Mouse (Mus musculus): ENCODE measurements around the gene Rpl22l1. TPM values are rescaled to one million over a fixed set of nuclear protein-coding genes. Genes with fewer than 3 reads are reported as not detected.
"Not testable (repeated sequence)": the region's sequence is repeated elsewhere in the genome, so short reads cannot be mapped to it uniquely, and the experiment has no call there.

Gene Rpl22l1
- polyA plus RNA-seq (2016; fragmentation: Nextera tagmentation; extraction: Ambion mirVana): 359 and 367 TPM in 2 replicates

- Histone ChIP-seq H3K9ac (peak within 1 kb of the TSS; percentile 87), H3K36me3 (replicated peaks) (peaks cover 18% of the 10 kb centered on the region), H3K4me2 (peak within 1 kb of the TSS; percentile 72), H3K9me3 (no peaks in the 10 kb centered on the region), H3K4me3 (replicated peaks) (peak within 1 kb of the TSS; percentile 85), H3K27me3 (no peaks in the 10 kb centered on the region), H3K4me1 (peaks cover 17% of the 10 kb centered on the region), H3K27ac (peak within 1 kb of the TSS; percentile 83)
- under 1% methylated on average over 72 of the region's 72 CpGs for WGBS
- peak; percentile 100 for ATAC-seq (ENCODE audit: low FRiP score)
Observed at GRCm38 (mm10) chr3:28805301-28806097, at the start of gene Rpl22l1. Gene Rpl22l1, plus strand, starts transcription at chr3:28805436.

GRCm38 (mm10) chr3:28755477-28755876 is 49.8 kb upstream of the Rpl22l1 start:
- H3K4me2 ChIP-seq: no peak overlapping the region
- no peak overlapping the region for H3K27ac ChIP-seq
- no peak overlapping the region for H3K9ac ChIP-seq
- H3K4me3 ChIP-seq (replicated peaks): no peak overlapping the region
- 0 out of 2 replicates have a peak, but pooled peaks have one; percentile 36 for ATAC-seq (ENCODE audit: low FRiP score)
- H3K4me1 ChIP-seq: no peaks in the 10 kb centered on the region; the same call in 1 of the 2 replicates
- no peaks in the 10 kb centered on the region for H3K36me3 ChIP-seq (replicated peaks)
- H3K9me3 ChIP-seq: no peaks in the 10 kb centered on the region
- H3K27me3 ChIP-seq: no peaks in the 10 kb centered on the region
- 58% methylated on average over 7 of the region's 7 CpGs for WGBS

- Histone ChIP-seq H3K9me3 (no peaks in the 10 kb centered on the region), H3K4me2 (no peak overlapping the region), H3K27me3 (no peaks in the 10 kb centered on the region), H3K9ac (no peak overlapping the region), H3K4me1 (no peaks in the 10 kb centered on the region), H3K4me3 (replicated peaks) (no peak overlapping the region), H3K36me3 (replicated peaks) (no peaks in the 10 kb centered on the region), H3K27ac (no peak overlapping the region)
- WGBS: 82% methylated on average over 8 of the region's 8 CpGs
- ATAC-seq (ENCODE audit: low FRiP score): no peak
Observed at GRCm38 (mm10) chr3:28761225-28761789, 43.9 kb upstream of the Rpl22l1 start.

- Histone ChIP-seq H3K27ac (no peak overlapping the region), H3K9ac (no peak overlapping the region), H3K9me3 (no peaks in the 10 kb centered on the region), H3K27me3 (no peaks in the 10 kb centered on the region), H3K4me3 (replicated peaks) (no peak overlapping the region), H3K4me1 (no peaks in the 10 kb centered on the region), H3K36me3 (replicated peaks) (no peaks in the 10 kb centered on the region), H3K4me2 (no peak overlapping the region)
- whole genome bisulfite sequencing: 92% methylated on average over 4 of the region's 4 CpGs
- ATAC-seq (ENCODE audit: low FRiP score): no peak
Observed at GRCm38 (mm10) chr3:28766935-28767334, 38.3 kb upstream of the Rpl22l1 start.

- H3K9me3 ChIP-seq: no peaks in the 10 kb centered on the region
- H3K36me3 ChIP-seq (replicated peaks): no peaks in the 10 kb centered on the region
- H3K4me2 ChIP-seq: no peak overlapping the region
- no peak overlapping the region for H3K9ac ChIP-seq
- no peaks in the 10 kb centered on the region for H3K27me3 ChIP-seq
- no peaks in the 10 kb centered on the region for H3K4me1 ChIP-seq
- no peak overlapping the region for H3K27ac ChIP-seq
- no peak overlapping the region for H3K4me3 ChIP-seq (replicated peaks)
- ATAC-seq (ENCODE audit: low FRiP score): no peak
- WGBS: 87% methylated on average over 3 of the region's 3 CpGs
Observed at GRCm38 (mm10) chr3:28768222-28768621, 37.0 kb upstream of the Rpl22l1 start.

GRCm38 (mm10) chr3:28772919-28773318 is 32.3 kb upstream of the Rpl22l1 start:
- not testable (repeated sequence) for H3K9ac ChIP-seq; H3K36me3 ChIP-seq (replicated peaks); H3K4me2 ChIP-seq; H3K27ac ChIP-seq; H3K4me3 ChIP-seq (replicated peaks); H3K9me3 ChIP-seq; H3K4me1 ChIP-seq; ATAC-seq (ENCODE audit: low FRiP score); H3K27me3 ChIP-seq
- WGBS: 62% methylated on average over 4 of the region's 4 CpGs

- no peak overlapping the region for H3K4me3 ChIP-seq (replicated peaks)
- H3K36me3 ChIP-seq (replicated peaks): no peaks in the 10 kb centered on the region
- WGBS: 90% methylated on average over 7 of the region's 7 CpGs
- H3K4me2 ChIP-seq: no peak overlapping the region
- no peak overlapping the region for H3K9ac ChIP-seq
- H3K27me3 ChIP-seq: 0 out of 2 replicates have a peak, but pooled peaks cover 3% of the 10 kb centered on the region
- no peaks in the 10 kb centered on the region for H3K4me1 ChIP-seq
- no peak for ATAC-seq (ENCODE audit: low FRiP score)
- H3K9me3 ChIP-seq: no peaks in the 10 kb centered on the region
- H3K27ac ChIP-seq: no peak overlapping the region
Observed at GRCm38 (mm10) chr3:28775361-28775760, 29.9 kb upstream of the Rpl22l1 start.

- no peak overlapping the region for H3K27ac ChIP-seq
Observed at GRCm38 (mm10) chr3:28775958-28776357, 29.3 kb upstream of the Rpl22l1 start.

GRCm38 (mm10) chr3:28776491-28776890 is 28.7 kb upstream of the Rpl22l1 start:
- Histone ChIP-seq H3K4me1 (peaks cover 5% of the 10 kb centered on the region; the same call in 1 of the 2 replicates), H3K4me2 (no peak overlapping the region), H3K27me3 (0 out of 2 replicates have a peak, but pooled peaks cover 7% of the 10 kb centered on the region), H3K9me3 (no peaks in the 10 kb centered on the region), H3K27ac (no peak overlapping the region), H3K4me3 (replicated peaks) (no peak overlapping the region), H3K36me3 (replicated peaks) (no peaks in the 10 kb centered on the region), H3K9ac (no peak overlapping the region)
- ATAC-seq (ENCODE audit: low FRiP score): no peak
- WGBS: 83% methylated on average over 1 of the region's 1 CpGs

More at GRCm38 (mm10) chr3:28775958-28776357, 29.3 kb upstream of the Rpl22l1 start:
- H3K36me3 ChIP-seq (replicated peaks): no peaks in the 10 kb centered on the region
- ATAC-seq (ENCODE audit: low FRiP score): no peak
- peaks cover 4% of the 10 kb centered on the region; the same call in 1 of the 2 replicates for H3K4me1 ChIP-seq
- no peak overlapping the region for H3K9ac ChIP-seq
- H3K9me3 ChIP-seq: no peaks in the 10 kb centered on the region
- no peak overlapping the region for H3K4me3 ChIP-seq (replicated peaks)
- 94% methylated on average over 1 of the region's 1 CpGs for WGBS
- H3K27me3 ChIP-seq: 0 out of 2 replicates have a peak, but pooled peaks cover 7% of the 10 kb centered on the region
- H3K4me2 ChIP-seq: no peak overlapping the region

- H3K4me3 ChIP-seq (replicated peaks): peak overlapping the region; percentile 76
Observed at GRCm38 (mm10) chr3:28780511-28780910, 24.7 kb upstream of the Rpl22l1 start.

GRCm38 (mm10) chr3:28780994-28781393 is 24.2 kb upstream of the Rpl22l1 start, which contains the start of gene Eif5a2:
Gene Eif5a2, plus strand, starts transcription at chr3:28781276.
- peak within 1 kb of the TSS; percentile 75 for H3K9ac ChIP-seq
- no peaks in the 10 kb centered on the region for H3K36me3 ChIP-seq (replicated peaks)
- ATAC-seq (ENCODE audit: low FRiP score): peak; percentile 99
- peaks cover 10% of the 10 kb centered on the region for H3K4me1 ChIP-seq
- peak within 1 kb of the TSS; percentile 96 for H3K4me2 ChIP-seq
- peak within 1 kb of the TSS; percentile 76 for H3K4me3 ChIP-seq (replicated peaks)
- H3K27ac ChIP-seq: no peak within 1 kb of the TSS
- H3K27me3 ChIP-seq: peaks cover 7% of the 10 kb centered on the region; the same call in 1 of the 2 replicates
- H3K9me3 ChIP-seq: no peaks in the 10 kb centered on the region
- WGBS: 1% methylated on average over 42 of the region's 46 CpGs

More at GRCm38 (mm10) chr3:28780511-28780910, 24.7 kb upstream of the Rpl22l1 start:
- no peak; the same call in 1 of the 2 replicates for ATAC-seq (ENCODE audit: low FRiP score)
- 73% methylated on average over 9 of the region's 9 CpGs for WGBS
- H3K4me2 ChIP-seq: peak overlapping the region; percentile 96
- H3K9ac ChIP-seq: no peak overlapping the region
- no peaks in the 10 kb centered on the region for H3K36me3 ChIP-seq (replicated peaks)
- H3K9me3 ChIP-seq: no peaks in the 10 kb centered on the region
- no peak overlapping the region for H3K27ac ChIP-seq
- H3K27me3 ChIP-seq: peaks cover 7% of the 10 kb centered on the region; the same call in 1 of the 2 replicates
- H3K4me1 ChIP-seq: peaks cover 10% of the 10 kb centered on the region

GRCm38 (mm10) chr3:28781422-28781821 is 23.8 kb upstream of the Rpl22l1 start:
- no peak for ATAC-seq (ENCODE audit: low FRiP score)
- Histone ChIP-seq H3K4me2 (peak overlapping the region; percentile 96), H3K27me3 (peaks cover 7% of the 10 kb centered on the region; the same call in 1 of the 2 replicates), H3K4me1 (peaks cover 10% of the 10 kb centered on the region), H3K36me3 (replicated peaks) (no peaks in the 10 kb centered on the region), H3K9me3 (no peaks in the 10 kb centered on the region), H3K4me3 (replicated peaks) (peak overlapping the region; percentile 76), H3K27ac (no peak overlapping the region), H3K9ac (peak overlapping the region; percentile 75)
- 0% methylated on average over 29 of the region's 41 CpGs for WGBS
